20 mouse cellular contexts compared by ENCODE assay signal in genomic region chr3:121405101-121405500, GRCm38 (mm10). TPM values are rescaled to one million over a fixed set of nuclear protein-coding genes. Genes with fewer than 3 reads are reported as not detected.
DNase-seq lines count a peak whose midpoint lies in the region; ATAC-seq lines count a peak whose summit lies in the region.
"Had no signal": no experiment of that assay in that cellular context is flagged by ENCODE, and none has a peak within 500 bp of the region (broad histone marks: within the 10 kb centered on the region; RNA-seq: fewer than 3 reads in every experiment).

No protein-coding gene starts in this region.

- DNase-seq in embryonic facial prominence, embryonic 14.5 days (ENCODE audit: low spot score) = no peak
- no peak for DNase-seq in embryonic facial prominence, embryonic 10.5 days (ENCODE audit: low spot score)
- DNase-seq in cerebellum, postnatal 36 days = no peak
- DNase-seq: adrenal gland, adult 8-10 months; adrenal gland, postnatal 25 days; cerebellum, adult 11-12 months; cerebellum, adult 9-10 months; cerebellum, postnatal 14 days; gastrocnemius, postnatal 25 days; kidney, adult 11 months had no signal

- H3K4me3 ChIP-seq in embryonic facial prominence, embryonic 14.5 days (ENCODE audit: low read depth, low read length) = no peak overlapping the region
- H3K4me3 ChIP-seq in embryonic facial prominence, embryonic 10.5 days = no peak overlapping the region
- H3K4me3 ChIP-seq in intestine, embryonic 16.5 days (ENCODE audit: low read length) = no peak overlapping the region
- H3K4me3 ChIP-seq in kidney, embryonic 15.5 days (replicated peaks) = no peak overlapping the region
- H3K4me3 ChIP-seq: embryonic facial prominence, embryonic 15.5 days; forebrain, embryonic 12.5 days; forebrain, embryonic 15.5 days; hindbrain, embryonic 12.5 days; hindbrain, embryonic 15.5 days had no signal

- H3K9ac ChIP-seq in embryonic facial prominence, embryonic 14.5 days (ENCODE audit: low read depth, low read length) = no peak overlapping the region
- H3K9ac ChIP-seq in intestine, embryonic 16.5 days (ENCODE audit: low read depth, low read length) = no peak overlapping the region
- no peak overlapping the region for H3K9ac ChIP-seq in kidney, embryonic 15.5 days
- H3K9ac ChIP-seq: embryonic facial prominence, embryonic 15.5 days; forebrain, embryonic 12.5 days; forebrain, embryonic 15.5 days; hindbrain, embryonic 12.5 days; hindbrain, embryonic 15.5 days had no signal

- peak; percentile 44; the same call in 1 of the 2 replicates for ATAC-seq in embryonic facial prominence, embryonic 14.5 days (ENCODE audit: low read depth)
- 0 out of 2 replicates have a peak, but pooled peaks have one; percentile 19 for ATAC-seq in erythroid progenitor cell, adult 5-6 weeks (replicated peaks; ENCODE audit: low FRiP score, poor library complexity, severe bottlenecking)
- peak; percentile 81 for ATAC-seq in intestine, embryonic 16.5 days
- no peak for ATAC-seq in kidney, embryonic 15.5 days (replicated peaks; ENCODE audit: low FRiP score)
- ATAC-seq: activated CD4-positive, CD25-positive, alpha-beta regulatory T cell, adult 4 months; forebrain, embryonic 15.5 days had no signal

- no peak overlapping the region for H3K27ac ChIP-seq in embryonic facial prominence, embryonic 14.5 days (replicated peaks; ENCODE audit: low read depth, low read length)
- H3K27ac ChIP-seq in embryonic facial prominence, embryonic 10.5 days (replicated peaks) = no peak overlapping the region
- no peak overlapping the region for H3K27ac ChIP-seq in intestine, embryonic 16.5 days (ENCODE audit: low read length)
- H3K27ac ChIP-seq in kidney, embryonic 15.5 days = no peak overlapping the region
- H3K27ac ChIP-seq: embryonic facial prominence, embryonic 15.5 days; forebrain, embryonic 12.5 days; forebrain, embryonic 15.5 days; hindbrain, embryonic 12.5 days; hindbrain, embryonic 15.5 days had no signal

- H3K9me3 ChIP-seq in embryonic facial prominence, embryonic 14.5 days (ENCODE audit: control insufficient read depth, low read length) = no peaks in the 10 kb centered on the region
- no peaks in the 10 kb centered on the region for H3K9me3 ChIP-seq in embryonic facial prominence, embryonic 10.5 days
- H3K9me3 ChIP-seq in intestine, embryonic 16.5 days (ENCODE audit: control insufficient read depth, low read length) = no peaks in the 10 kb centered on the region
- no peaks in the 10 kb centered on the region for H3K9me3 ChIP-seq in kidney, embryonic 15.5 days (replicated peaks)
- H3K9me3 ChIP-seq: embryonic facial prominence, embryonic 15.5 days; forebrain, embryonic 12.5 days; forebrain, embryonic 15.5 days; hindbrain, embryonic 12.5 days; hindbrain, embryonic 15.5 days had no signal

- H3K4me2 ChIP-seq in embryonic facial prominence, embryonic 14.5 days (ENCODE audit: low read depth, low read length) = no peak overlapping the region
- no peak overlapping the region for H3K4me2 ChIP-seq in intestine, embryonic 16.5 days (ENCODE audit: low read depth, low read length)
- no peak overlapping the region for H3K4me2 ChIP-seq in kidney, embryonic 15.5 days
- H3K4me2 ChIP-seq: embryonic facial prominence, embryonic 15.5 days; forebrain, embryonic 12.5 days; forebrain, embryonic 15.5 days; heart, embryonic 11.5 days; hindbrain, embryonic 12.5 days; hindbrain, embryonic 15.5 days had no signal

- peaks cover 9% of the 10 kb centered on the region; the same call in 1 of the 2 replicates for H3K4me1 ChIP-seq in embryonic facial prominence, embryonic 14.5 days (ENCODE audit: control insufficient read depth, insufficient read depth, low read length)
- H3K4me1 ChIP-seq in embryonic facial prominence, embryonic 10.5 days = peaks cover 9% of the 10 kb centered on the region
- peaks cover 10% of the 10 kb centered on the region; the same call in 1 of the 2 replicates for H3K4me1 ChIP-seq in intestine, embryonic 16.5 days (ENCODE audit: control insufficient read depth, insufficient read depth, low read length)
- no peaks in the 10 kb centered on the region for H3K4me1 ChIP-seq in kidney, embryonic 15.5 days
- H3K4me1 ChIP-seq: forebrain, embryonic 12.5 days; forebrain, embryonic 15.5 days; hindbrain, embryonic 12.5 days; hindbrain, embryonic 15.5 days had no signal

- H3K27me3 ChIP-seq in embryonic facial prominence, embryonic 14.5 days (replicated peaks; ENCODE audit: control insufficient read depth, insufficient read depth, low read length) = no peaks in the 10 kb centered on the region
- H3K27me3 ChIP-seq in embryonic facial prominence, embryonic 10.5 days (replicated peaks; ENCODE audit: low read depth, poor library complexity, severe bottlenecking) = no peaks in the 10 kb centered on the region
- H3K27me3 ChIP-seq in intestine, embryonic 16.5 days (replicated peaks; ENCODE audit: control insufficient read depth, insufficient read depth, low read length) = no peaks in the 10 kb centered on the region
- no peaks in the 10 kb centered on the region for H3K27me3 ChIP-seq in kidney, embryonic 15.5 days
- H3K27me3 ChIP-seq: embryonic facial prominence, embryonic 15.5 days; forebrain, embryonic 12.5 days; forebrain, embryonic 15.5 days; hindbrain, embryonic 12.5 days; hindbrain, embryonic 15.5 days had no signal

- no peaks in the 10 kb centered on the region for H3K36me3 ChIP-seq in embryonic facial prominence, embryonic 14.5 days (ENCODE audit: control insufficient read depth, insufficient read depth, low read length)
- no peaks in the 10 kb centered on the region for H3K36me3 ChIP-seq in embryonic facial prominence, embryonic 10.5 days (replicated peaks)
- H3K36me3 ChIP-seq in intestine, embryonic 16.5 days (ENCODE audit: control insufficient read depth, insufficient read depth, low read length) = no peaks in the 10 kb centered on the region
- no peaks in the 10 kb centered on the region for H3K36me3 ChIP-seq in kidney, embryonic 15.5 days
- H3K36me3 ChIP-seq: embryonic facial prominence, embryonic 15.5 days; forebrain, embryonic 12.5 days; forebrain, embryonic 15.5 days; hindbrain, embryonic 12.5 days; hindbrain, embryonic 15.5 days had no signal

- WGBS in embryonic facial prominence, embryonic 14.5 days = 87% methylated on average over 5 of the region's 5 CpGs
- WGBS in embryonic facial prominence, embryonic 10.5 days = 87% methylated on average over 5 of the region's 5 CpGs
- 73% methylated on average over 5 of the region's 5 CpGs for WGBS in intestine, embryonic 16.5 days
- 83% methylated on average over 5 of the region's 5 CpGs for WGBS in kidney, embryonic 15.5 days

RNA-seq across cellular contexts. Expression of gene Cnn3, which starts 21.2 kb away (rescaled TPM):
- polyA plus RNA-seq in embryonic facial prominence, embryonic 14.5 days (2014; fragmentation: Nextera tagmentation; extraction: Ambion mirVana) = 870 and 944 TPM in 2 replicates
- 864 and 874 TPM in 2 replicates for polyA plus RNA-seq in embryonic facial prominence, embryonic 10.5 days (2016; fragmentation: Nextera tagmentation; extraction: Ambion mirVana)
- 9.7 and 41.1 TPM in 2 replicates for total RNA-seq in erythroid progenitor cell, adult 5-6 weeks (2015; ENCODE audit: low replicate concordance)
- total RNA-seq in erythroid progenitor cell, adult 5-6 weeks (2017; ENCODE audit: low replicate concordance) = 13.6 and 36.1 TPM in 2 replicates
- polyA plus RNA-seq in intestine, embryonic 16.5 days (2015; fragmentation: Nextera tagmentation; extraction: Ambion mirVana) = 334 and 375 TPM in 2 replicates
- 607 and 612 TPM in 2 replicates for polyA plus RNA-seq in kidney, embryonic 15.5 days (2015; fragmentation: Nextera tagmentation; extraction: Ambion mirVana)
